Mouse (Mus musculus) embryonic fibroblast, embryonic 13.5 days (primary cell): ENCODE results near the gene Ddn.

ENCODE experiments used
- CTCF ChIP-seq: IDR thresholded peaks from 2 replicates; pipeline ENCODE4 v1.5.1; 2011; ENCODE audit warnings: mild to moderate bottlenecking, control low read depth, low read length, moderate library complexity, borderline replicate concordance; ENCODE audit not compliant: insufficient read depth
- POLR2A ChIP-seq: IDR thresholded peaks from 2 replicates; pipeline ENCODE4 v1.6.1; 2011; ENCODE audit warnings: low read depth, mild to moderate bottlenecking, control low read depth, low read length, moderate library complexity

DNA sequence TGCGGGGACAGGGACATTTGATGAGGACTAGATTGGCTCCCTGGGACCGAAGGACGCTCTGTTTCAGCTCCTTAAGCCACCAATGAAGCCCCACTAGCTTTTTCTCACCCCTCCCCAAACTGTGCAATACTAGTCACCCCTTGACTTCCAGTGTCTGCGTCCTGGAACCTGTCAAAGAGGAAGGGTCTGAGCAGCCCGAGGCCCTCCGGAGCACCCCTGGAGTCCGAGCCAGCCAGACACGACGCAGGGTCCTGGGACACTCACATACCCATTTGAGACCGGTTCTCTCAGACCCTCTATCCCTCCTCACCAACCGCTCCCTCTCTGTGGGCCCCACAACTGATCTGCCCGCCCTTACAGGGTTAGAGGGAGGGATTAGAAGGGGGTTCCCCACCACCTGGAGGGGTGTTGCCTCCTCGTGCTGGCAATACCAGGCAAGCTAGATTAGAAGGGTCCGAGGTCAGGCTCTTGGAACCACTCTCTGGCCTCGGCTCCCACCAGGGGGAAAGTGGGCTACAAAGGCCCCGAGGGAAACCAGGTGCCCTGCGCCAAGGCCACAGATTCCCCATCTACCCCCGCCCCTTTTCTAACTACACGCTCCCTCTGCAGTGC is 32.2 kb downstream of the Ddn start:
- no peak for TF ChIP-seq CTCF
- no peak for TF ChIP-seq POLR2A
